Mouse (Mus musculus): Measurements from ENCODE around the gene Sh3bgrl3.

Gene Sh3bgrl3

DNA sequence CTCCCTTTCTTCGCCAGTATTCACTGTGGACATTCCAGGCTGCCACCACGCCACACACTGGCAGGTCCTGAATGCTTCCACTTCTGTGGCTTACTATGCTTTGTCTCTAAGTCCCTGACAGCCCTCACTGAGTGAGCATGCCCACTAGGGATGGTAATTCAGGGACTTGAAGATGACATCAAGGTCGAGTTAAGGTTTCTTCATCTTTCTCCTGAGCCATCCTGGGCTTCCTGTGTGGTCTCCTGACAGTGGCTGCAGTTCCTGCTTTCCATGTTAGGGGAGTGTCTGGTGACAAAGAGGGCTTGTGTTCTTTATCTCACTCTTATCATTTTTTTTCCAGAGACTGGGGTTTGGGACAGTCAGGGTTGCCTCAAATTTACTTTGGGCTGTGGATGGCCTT lies 17.9 kb downstream of the Sh3bgrl3 start:
- DNase-seq (ENCODE audit: low spot score in 2 of 2), result no peak

DNA sequence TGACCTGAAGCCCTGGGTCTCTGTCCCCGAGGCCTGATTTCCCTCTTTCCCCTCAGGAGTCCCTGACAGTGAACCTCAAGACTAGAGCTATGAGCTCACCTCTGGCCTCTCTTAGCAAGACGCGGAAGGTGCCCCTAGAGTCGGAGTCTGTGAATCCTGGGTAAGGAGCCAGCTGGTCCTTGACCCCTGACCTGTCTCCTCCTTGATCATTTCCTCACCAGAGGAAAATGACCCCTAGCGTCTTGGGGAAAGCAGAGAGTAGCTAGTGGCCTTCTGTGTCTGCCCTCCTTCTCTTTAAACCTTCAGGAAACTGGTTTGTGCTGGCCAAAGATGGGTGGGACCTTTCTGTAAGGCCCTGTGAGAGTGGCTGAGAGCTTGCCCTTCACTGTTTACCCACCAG lies 20.4 kb downstream of the Sh3bgrl3 start:
- DNase-seq (ENCODE audit: low spot score in 2 of 2), result no peak

DNA sequence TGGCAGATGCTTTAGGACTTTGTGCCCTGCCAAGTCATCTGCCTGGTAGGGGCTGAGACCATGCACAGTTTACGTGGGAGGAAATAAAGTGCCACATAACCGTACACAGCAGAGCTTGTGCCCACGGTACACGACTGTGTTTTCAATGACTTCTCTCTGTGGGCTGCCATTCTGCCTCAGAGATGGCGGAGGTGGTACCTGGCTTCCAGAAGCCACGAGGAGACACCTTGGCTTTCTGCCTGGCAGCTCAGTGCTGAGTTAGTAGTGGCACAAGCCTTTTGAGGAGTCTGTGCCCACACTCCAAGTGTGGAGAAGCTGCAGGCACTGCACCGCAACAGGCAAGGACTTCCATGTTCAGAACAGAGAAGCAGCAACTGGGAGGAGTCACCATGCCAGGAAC lies 20.9 kb downstream of the Sh3bgrl3 start:
- DNase-seq (ENCODE audit: low spot score in 2 of 2), result peak in 1 of 2 experiments; percentile 45

DNA sequence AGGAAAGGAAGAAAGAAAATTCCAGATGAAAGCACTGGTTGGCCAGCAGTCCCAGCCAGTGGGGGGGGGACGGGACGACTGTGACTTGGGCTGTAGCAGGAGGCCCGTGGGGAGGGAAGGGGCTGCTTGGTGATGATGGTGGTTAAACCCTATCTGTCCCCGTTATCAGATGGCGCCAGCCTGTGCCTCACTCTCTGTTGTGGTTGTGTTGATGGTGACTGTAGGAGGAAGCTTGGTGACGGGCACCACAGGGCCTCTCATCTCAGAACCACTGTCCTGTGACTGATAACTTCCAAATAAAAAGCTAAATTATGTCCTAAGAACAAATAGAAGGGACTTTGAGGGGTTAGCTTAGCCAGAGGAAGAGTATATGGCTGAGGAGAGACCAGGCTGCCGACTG lies 22.5 kb downstream of the Sh3bgrl3 start:
- no peak for DNase-seq (ENCODE audit: low spot score in 2 of 2)

DNA sequence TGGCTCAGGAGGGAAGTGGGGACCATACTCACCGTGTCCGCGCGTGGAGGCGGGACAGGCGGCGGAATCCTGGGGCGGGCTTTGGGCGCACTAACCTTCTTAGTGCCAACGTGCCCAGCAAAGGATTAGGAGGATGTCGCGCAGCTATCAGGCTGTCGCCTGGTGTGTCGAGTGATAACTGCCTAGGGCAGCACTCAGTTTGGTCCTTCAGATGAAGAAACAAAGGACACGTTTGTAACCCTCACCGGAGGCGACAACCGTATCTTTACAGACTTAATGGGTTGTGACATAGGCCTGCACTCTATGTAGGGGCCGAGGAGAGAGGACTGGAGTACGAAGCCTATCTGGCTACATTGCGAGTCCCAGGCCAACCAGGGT lies 25.9 kb downstream of the Sh3bgrl3 start:
- no peak for DNase-seq (ENCODE audit: low spot score in 2 of 2)

DNA sequence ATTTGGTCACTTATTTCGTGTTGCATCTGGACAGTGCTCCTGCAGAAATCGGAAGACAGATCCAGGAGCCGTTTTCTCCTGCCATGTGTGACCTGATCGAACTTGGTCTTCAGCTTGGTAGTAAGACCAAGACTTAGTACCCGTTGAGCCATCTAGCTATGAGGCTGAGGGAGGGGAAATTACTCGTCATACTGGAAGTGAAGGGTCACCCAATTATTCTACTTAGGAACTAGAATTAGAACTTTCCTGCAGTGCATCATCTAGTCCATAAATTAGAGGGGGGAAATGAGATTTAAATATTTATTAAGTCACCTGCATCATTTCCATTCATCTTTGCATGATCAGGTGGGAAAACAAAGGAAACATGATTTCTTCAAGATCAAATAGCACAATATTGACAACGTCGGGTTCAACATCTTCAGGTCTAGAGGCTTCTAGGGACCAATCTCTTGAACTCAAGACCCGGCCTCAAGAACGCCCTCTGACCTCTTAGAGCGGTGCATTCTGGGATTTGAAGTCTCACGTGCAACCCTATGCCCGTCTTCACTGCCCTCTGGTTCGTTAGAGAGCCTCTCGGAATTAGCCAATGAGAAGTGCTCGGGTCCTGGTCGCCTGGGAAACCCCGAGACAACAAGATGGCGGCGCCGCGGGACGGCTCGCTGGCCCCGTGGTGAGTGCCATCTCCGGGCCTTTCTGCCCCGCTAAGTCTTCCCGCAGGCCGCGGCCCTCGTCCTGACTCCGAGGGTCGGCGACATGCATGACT lies 26.4 kb downstream of the Sh3bgrl3 start, which contains the start of gene Ubxn11:
Gene Ubxn11, plus strand, starts transcription at position 592 of the 763 bp plus-strand sequence.
- peak; percentile 79 to 87 for DNase-seq (ENCODE audit: low spot score in 2 of 2)

DNA sequence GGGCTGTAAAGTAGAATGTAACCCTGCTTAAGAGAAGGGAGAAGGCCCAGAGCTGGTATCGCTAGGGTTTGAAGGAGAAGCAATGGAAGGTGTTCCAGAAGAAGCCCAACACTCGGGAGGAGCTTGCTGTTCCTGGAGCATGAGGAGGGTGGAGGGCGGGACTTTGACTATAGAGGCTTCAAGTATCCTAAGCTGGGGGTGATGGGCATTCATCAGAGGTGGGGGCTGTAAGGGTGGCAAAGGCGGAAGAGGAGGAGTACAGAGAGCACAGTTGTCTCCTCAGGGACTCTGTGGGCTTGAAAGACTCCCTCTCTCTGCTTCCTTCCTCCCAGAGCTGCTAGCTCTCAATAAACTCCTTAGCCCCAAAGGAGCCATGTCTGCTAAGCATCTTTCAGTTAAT lies 28.3 kb downstream of the Sh3bgrl3 start:
- no peak for DNase-seq (ENCODE audit: low spot score in 2 of 2)

DNA sequence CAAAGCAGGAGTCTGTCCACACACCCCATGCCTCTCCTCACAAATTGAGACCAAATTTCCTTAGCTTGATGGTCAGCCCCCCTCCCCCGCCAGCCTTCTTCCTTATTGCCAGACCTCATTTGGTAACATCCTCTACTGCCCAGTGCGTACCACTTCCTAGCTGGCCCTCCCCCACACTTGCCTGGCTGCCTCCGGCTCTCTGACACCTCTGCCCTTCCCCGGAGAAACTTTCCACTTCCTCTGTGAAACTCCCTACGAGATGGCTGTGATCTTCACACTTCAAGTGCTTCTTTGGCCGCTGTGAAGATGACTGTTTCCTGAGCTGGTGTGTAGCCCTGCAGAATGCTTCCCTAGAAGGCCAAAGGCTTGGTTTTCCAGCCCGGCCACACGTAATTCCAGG lies 30.0 kb downstream of the Sh3bgrl3 start:
- no peak for DNase-seq (ENCODE audit: low spot score in 2 of 2)

DNA sequence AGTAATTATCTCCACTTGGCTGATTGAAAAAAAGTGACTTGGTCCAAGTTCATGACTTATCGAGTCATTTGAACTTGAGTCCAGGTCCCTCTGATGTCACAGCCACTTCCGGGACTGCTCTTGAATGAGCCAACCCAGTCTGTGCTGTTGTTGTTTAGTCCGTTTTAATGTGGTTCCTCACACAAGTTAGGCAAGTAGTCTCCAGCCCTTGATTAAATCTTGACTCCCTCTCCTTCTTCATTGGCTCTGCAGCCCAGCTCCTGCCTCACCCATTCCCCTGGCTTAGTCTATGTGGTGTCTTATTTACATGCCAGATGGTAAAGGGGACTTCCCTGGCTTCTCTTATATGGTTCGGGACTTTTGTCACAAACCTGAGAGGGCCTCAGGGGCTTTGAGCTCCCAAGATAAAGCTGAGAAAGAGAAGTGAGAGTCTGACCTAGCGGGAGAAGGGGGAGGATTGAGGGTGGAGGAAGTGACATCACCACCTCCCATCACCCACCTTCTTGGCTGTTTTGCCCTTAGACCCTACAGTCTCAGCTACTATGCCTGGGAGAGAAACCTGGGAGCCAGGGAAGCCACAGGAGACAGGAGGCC lies 31.5 kb downstream of the Sh3bgrl3 start:
- DNase-seq (ENCODE audit: low spot score in 2 of 2), result no peak

DNA sequence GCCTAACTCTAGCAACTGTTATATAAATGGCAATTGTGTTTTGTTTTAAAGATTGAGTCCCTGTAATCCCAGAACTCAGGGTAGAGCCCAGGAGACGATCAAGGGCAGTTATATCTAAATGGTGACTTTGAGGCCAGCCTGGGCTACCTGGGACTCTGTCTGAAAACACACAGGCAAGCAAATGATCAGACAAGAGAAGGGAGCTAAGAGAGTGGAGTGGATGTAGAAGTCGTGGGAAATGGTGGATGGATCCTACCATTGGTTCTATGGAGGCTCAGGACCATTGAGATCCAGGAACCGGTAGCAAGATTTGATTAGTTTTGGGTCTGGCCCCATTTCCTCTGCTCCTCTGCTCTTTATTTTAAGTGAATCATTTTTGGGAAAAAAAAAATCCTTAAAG lies 32.5 kb downstream of the Sh3bgrl3 start:
- no peak for DNase-seq (ENCODE audit: low spot score in 2 of 2)

DNA sequence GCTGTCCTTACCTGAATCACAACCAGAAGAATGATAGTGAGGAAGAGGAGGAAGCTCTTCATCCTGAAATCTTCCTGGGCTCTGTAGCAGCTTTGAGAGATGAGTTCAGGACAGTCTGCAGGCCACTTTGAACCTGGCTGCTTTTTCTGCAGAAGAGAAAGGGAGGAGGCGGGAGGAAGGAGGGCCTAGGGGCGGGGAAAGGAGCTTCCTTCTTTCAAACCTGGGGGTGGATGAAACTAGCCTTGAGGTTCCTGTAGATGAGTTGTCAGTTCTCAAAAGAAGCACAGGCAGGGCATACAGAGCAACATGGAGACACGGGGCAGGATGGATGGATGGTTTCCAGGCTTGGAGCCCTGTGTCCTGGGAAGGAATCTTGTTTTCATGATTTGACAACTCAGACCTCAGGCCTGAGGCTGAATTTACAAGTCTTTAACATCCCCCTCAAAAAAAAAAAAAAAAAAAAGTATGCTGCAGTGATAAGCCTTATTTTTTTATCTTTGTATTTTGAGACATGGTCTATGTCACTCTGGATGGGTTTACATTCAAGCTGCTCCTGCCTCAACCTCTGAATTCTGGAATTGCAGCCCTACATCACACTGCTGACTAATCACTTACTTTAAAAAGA lies 33.6 kb downstream of the Sh3bgrl3 start, which contains the start of gene Cd52:
Gene Cd52, minus strand, starts transcription at position 160 of the 625 bp plus-strand sequence.
- DNase-seq (ENCODE audit: low spot score in 2 of 2), result no peak

DNA sequence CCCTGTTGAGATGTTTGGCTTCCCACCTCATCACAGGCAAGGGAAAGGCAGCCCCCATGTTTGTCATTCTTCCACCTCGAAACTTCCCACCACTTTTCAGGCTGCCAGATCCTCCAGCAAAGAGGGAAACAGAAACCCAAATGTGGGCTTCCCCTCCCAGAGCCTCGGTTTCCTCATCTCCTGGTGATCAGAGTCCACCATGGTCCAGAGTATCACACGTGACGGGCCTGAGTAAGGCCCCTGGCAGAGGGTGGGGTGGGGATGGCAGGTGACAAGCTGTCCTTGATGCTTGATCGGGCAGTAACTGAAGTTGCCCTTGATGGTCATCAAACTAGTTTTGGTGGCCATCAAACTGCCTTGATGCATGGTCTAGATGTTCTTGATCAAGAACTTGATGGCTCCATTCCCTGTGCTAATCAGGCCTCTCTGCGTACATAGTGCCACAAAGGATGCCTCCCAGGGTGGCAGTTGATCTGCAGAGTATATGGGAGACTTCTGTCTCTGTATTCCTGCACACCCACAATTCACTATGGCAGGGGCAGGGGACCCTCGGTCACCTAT lies 34.5 kb downstream of the Sh3bgrl3 start:
- no peak for DNase-seq (ENCODE audit: low spot score in 2 of 2)

DNA sequence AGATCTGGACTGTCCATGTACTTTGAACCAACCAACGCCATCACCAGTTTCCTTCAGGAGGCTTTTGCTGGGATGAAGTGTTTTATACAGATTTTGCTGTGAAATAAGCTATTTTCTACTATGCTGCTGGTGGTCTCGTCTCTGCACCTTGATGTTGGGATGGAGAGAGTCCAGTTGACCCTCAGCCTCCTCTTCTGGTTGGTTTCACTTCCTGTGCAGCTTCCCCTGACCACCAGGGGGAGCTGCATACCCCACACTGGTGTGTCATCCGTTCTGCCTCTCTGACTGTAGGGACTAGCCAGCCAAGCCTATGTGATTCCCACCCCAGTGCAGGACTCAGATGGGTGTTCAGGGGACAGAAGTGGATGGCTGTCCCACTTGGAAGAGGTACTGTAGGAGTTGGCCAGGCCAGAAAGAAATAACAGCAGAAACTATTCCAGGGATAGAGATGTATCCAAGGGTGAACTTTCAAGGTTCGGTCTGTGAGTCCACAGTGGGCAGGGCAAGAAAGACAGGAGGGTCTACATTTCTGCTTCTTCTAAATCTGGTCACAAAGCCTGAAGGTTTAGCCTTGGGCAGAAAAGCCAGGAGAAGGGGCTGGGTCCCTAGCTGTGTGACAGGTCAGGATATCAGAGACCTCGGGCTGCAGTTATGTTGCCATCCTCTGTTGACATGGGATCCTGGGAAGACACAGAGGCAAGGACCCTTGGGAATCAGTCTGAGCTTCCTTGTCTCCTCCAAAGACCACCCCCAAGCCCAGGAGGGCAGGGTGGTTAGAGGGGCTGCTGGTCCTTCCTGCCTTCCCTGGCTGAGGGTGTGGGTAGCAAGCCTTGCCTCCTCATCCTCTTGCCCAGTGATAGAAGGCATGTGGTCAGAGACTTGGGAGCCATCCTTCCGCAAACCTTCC lies 36.0 kb downstream of the Sh3bgrl3 start:
- peak in 1 of 2 experiments; percentile 34 for DNase-seq (ENCODE audit: low spot score in 2 of 2)

DNA sequence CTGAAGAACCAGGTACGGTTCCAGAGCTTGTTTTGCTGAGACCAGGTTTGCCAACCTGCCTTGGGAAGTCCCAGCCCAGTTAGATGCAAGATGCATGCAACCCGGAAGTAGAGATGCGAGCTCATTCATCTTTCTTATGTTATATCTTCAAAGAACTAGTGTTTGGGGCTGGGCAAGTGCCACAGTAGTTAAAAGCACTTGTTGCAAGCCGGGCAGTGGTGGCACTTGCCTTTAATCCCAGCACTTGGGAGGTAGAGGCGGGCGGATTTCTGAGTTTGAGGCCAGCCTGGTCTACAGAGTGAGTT lies 37.4 kb downstream of the Sh3bgrl3 start:
- DNase-seq (ENCODE audit: low spot score in 2 of 2), result no peak

DNA sequence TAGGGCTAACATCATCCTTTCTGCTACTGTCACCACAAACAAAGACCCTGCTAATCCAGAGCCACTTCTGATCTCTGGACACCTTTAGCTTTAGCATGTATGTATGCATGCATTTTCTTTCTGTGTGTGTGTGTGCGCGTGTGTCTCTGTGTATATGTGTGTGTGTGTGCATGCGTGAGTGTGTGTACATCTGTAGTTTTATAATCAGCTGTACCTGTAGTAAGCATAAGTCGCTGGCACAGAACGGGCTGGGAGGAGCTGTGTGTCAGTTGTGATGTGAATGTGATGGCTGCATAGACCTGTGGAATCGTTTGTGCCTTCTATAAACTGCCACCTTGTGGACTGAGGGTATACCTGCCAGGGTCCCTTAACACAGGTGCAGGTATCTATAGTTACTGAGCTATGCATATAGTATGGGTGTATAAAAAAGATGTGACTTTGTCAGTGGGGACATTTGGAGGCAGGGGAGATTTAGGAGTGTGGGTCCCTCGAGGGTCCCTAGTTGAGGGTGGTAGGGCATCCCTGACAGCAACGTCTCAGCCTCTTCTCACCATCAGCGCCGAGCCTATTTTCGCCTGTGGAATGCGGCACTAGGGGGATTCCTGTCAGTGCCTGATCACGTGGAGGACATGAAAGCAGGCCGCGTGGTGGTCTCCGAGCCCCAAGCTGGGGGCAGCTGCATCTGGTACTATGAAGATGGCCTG lies 37.9 kb downstream of the Sh3bgrl3 start:
- DNase-seq (ENCODE audit: low spot score in 2 of 2), result no peak

DNA sequence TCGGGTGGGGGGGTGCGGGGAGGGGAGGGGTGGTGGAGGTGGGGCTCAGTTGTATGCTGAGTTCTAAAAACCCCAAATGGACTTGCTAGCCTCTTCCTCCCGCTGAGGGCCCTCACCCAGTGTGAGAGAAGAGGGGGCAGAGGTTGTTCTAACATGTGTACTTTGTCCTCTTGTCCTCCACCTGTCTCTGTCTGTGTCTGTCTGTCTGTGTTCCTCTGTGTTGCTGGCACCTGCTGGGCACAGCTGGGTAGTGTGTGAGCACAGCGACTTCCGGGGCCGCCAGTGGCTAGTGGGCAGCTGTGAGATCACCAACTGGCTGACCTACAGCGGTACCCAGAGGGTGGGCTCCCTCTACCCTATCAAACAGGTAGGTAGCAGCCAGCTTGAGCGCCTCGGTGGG lies 39.6 kb downstream of the Sh3bgrl3 start:
- DNase-seq (ENCODE audit: low spot score in 2 of 2), result no peak

DNA sequence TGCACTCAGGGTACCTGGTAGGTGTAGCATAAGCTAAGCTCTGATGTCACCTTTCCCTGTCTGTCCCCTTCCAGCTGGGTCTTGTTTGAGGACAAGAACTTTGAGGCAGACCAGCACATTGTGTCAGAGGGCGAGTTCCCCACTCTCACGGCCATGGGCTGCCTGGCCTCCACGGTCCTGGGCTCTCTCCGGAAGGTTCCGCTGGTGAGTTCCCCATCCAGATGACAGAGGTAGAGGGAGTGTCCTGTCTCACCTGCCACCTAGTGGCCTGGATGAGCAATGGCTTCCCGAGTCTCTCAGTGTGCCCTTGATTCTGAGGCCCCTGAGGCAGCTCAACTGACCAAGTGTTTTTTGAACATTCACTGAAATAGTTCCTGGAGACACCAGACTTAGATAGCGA lies 41.2 kb downstream of the Sh3bgrl3 start:
- DNase-seq (ENCODE audit: low spot score in 2 of 2), result no peak

DNA sequence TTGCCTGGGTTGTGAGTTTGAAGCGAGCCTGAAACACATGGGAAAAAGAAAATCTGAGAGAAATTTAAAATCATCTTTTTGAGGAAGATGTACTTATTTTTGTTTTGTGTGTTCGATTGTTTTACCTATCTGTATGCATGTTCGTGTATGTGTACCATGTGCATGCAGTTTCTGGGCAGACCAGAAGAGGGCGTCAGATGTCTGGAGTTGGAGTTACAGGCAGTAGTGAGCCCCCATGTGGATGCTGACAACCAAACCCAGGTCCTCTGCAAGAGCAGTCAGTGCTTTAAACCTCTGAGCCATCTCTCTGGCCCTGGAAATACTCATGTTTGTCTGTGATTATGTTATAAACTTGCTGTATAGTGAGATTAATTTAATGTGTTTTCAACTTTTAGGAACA lies 43.6 kb downstream of the Sh3bgrl3 start:
- no peak for DNase-seq (ENCODE audit: low spot score in 2 of 2)

DNA sequence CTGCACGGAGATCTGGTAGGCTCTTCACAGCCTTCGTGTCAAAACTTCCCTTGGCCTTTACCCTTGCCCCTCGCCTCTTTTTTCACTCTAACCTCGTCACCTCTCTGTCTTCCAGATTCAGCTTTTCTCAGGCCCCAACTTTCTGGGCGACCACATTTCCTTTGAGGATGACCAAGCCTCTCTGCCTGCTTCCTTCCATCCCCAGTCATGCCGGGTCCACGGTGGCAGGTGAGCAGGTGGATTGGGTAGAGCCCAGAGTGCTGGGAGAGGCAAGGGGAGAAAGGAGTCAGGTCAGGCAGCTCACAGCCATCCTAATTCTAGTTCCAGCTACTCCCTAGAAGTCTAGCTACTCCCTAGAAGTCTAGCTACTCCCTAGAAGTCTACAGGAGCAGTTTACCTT lies 46.1 kb downstream of the Sh3bgrl3 start:
- DNase-seq (ENCODE audit: low spot score in 2 of 2), result no peak

DNA sequence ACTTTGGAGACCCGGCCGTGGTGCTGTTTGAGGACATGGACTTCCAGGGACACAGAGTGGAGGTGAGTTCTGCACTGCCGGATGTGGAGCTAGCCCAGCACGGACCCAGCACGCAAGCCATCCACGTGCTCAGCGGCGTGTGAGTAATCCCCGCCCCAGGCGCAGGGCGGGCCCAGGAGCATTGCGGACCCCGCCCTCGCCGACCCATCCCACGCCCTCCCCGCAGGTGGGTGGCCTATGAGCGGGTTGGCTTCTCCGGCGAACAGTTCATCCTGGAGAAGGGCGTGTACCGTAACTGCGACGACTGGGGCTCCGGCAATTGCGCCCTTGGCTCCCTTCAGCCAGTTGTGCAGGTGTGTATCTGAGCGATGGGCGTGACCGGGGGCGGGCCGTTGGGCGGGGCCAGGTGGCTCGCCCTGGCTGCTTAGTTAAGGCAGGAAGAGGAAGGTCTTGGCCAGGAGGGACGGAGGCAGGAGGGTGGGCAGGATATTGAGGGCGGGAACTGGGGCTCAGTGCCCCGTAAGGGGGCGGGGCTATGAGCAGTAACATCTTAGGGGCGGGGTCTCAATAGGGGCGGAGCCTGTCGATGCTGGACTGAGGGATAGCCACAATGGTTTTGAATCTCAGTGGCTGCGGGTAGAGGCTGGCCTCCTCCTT lies 46.7 kb downstream of the Sh3bgrl3 start:
- peak; percentile 24 for DNase-seq (ENCODE audit: low spot score in 2 of 2)

DNA sequence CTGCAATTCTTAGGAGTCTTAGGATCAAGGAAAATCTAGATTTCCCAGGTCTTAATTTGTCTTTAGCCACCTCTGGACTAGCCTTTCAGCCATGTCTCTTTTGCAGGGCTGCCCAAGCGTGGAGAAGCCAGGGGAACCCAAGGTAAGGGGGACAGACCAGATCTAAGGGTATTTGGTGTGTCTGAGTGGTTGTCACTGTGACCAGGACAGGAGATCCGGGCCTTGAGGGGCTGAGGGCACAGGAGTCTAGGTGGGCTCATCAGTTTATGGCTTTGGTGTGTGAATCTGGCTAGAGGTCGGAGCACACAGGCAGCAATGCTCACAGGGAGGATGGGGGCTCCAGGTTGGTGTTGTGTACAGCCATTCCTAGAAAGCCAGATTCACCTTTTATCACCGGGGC lies 47.9 kb downstream of the Sh3bgrl3 start:
- no peak for DNase-seq (ENCODE audit: low spot score in 2 of 2)

All from frontal cortex, postnatal 25 days (tissue).